Comparison of ENCODE assay signal across 8 mouse cellular contexts in genomic region chr11:65806321-65806904, GRCm38 (mm10). TPM values are rescaled to one million over a fixed set of nuclear protein-coding genes. Genes with fewer than 3 reads are reported as not detected.
A peak's percentile ranks its signal among the peaks of the same experiment; 100 is the strongest.
DNase-seq lines count a peak whose midpoint lies in the region; ATAC-seq and TF ChIP-seq lines count a peak whose summit lies in the region.

No protein-coding gene starts in this region.

- H3K4me2 ChIP-seq in forebrain, embryonic 13.5 days, result peak overlapping the region; percentile 91
- H3K4me2 ChIP-seq in hindbrain, embryonic 16.5 days (ENCODE audit: low read length), result peak overlapping the region; percentile 95
- peak overlapping the region; percentile 87 for H3K4me2 ChIP-seq in liver, postnatal 0 days (ENCODE audit: low read depth, low read length)
- H3K4me2 ChIP-seq in neural tube, embryonic 12.5 days (replicated peaks), result peak overlapping the region; percentile 89

- no peaks in the 10 kb centered on the region for H3K36me3 ChIP-seq in forebrain, embryonic 13.5 days (ENCODE audit: poor library complexity, severe bottlenecking)
- no peaks in the 10 kb centered on the region for H3K36me3 ChIP-seq in hindbrain, embryonic 16.5 days (ENCODE audit: control insufficient read depth, insufficient read depth, low read length)
- H3K36me3 ChIP-seq in liver, postnatal 0 days (replicated peaks; ENCODE audit: insufficient read depth, low read length), result no peaks in the 10 kb centered on the region
- H3K36me3 ChIP-seq in neural tube, embryonic 12.5 days, result no peaks in the 10 kb centered on the region

- peak overlapping the region; percentile 85 for H3K4me3 ChIP-seq in forebrain, embryonic 13.5 days
- peak overlapping the region; percentile 63 for H3K4me3 ChIP-seq in hindbrain, embryonic 16.5 days (ENCODE audit: low read length)
- peak overlapping the region; percentile 83 for H3K4me3 ChIP-seq in liver, postnatal 0 days (ENCODE audit: low read depth, low read length)
- H3K4me3 ChIP-seq in neural tube, embryonic 12.5 days, result peak overlapping the region; percentile 80

- H3K4me1 ChIP-seq in forebrain, embryonic 13.5 days, result peaks cover 16% of the 10 kb centered on the region
- H3K4me1 ChIP-seq in hindbrain, embryonic 16.5 days (ENCODE audit: control insufficient read depth, insufficient read depth, low read depth, low read length), result peaks cover 10% of the 10 kb centered on the region
- peaks cover 19% of the 10 kb centered on the region for H3K4me1 ChIP-seq in liver, postnatal 0 days (ENCODE audit: insufficient read depth)
- H3K4me1 ChIP-seq in neural tube, embryonic 12.5 days, result peaks cover 8% of the 10 kb centered on the region; the same call in 1 of the 2 replicates

- DNase-seq in left cerebral cortex, adult 18-20 months (ENCODE audit: low spot score in 2 of 2), result peak; percentile 20 to 33
- no peak for DNase-seq in left cerebral cortex, postnatal 4 days
- peak; percentile 75 for DNase-seq in adrenal gland, adult 8-10 months
- DNase-seq in liver, postnatal 0 days, result peak; percentile 69
- DNase-seq in retina, embryonic 14.5 days (ENCODE audit: low spot score), result no peak

- WGBS in forebrain, embryonic 13.5 days, result 1% methylated on average over 20 of the region's 20 CpGs
- 2% methylated on average over 20 of the region's 20 CpGs for WGBS in hindbrain, embryonic 16.5 days
- 1% methylated on average over 20 of the region's 20 CpGs for WGBS in liver, postnatal 0 days (ENCODE audit: insufficient replicate concordance)
- 2% methylated on average over 20 of the region's 20 CpGs for WGBS in neural tube, embryonic 12.5 days

- no peaks in the 10 kb centered on the region for H3K27me3 ChIP-seq in forebrain, embryonic 13.5 days
- H3K27me3 ChIP-seq in hindbrain, embryonic 16.5 days (replicated peaks; ENCODE audit: control insufficient read depth, insufficient read depth, low read length), result no peaks in the 10 kb centered on the region
- H3K27me3 ChIP-seq in liver, postnatal 0 days (ENCODE audit: insufficient read depth, low read length), result no peaks in the 10 kb centered on the region
- no peaks in the 10 kb centered on the region for H3K27me3 ChIP-seq in neural tube, embryonic 12.5 days (replicated peaks)

- peak; percentile 2; the same call in 1 of the 2 replicates for ATAC-seq in forebrain, embryonic 13.5 days
- ATAC-seq in hindbrain, embryonic 16.5 days, result no peak
- peak; percentile 56 for ATAC-seq in liver, postnatal 0 days
- peak; percentile 52; the same call in 1 of the 2 replicates for ATAC-seq in neural tube, embryonic 12.5 days (ENCODE audit: low FRiP score, low read depth)

- no peak; the same call in 1 of the 2 replicates for TF ChIP-seq EP300 in liver, postnatal 0 days (IDR thresholded peaks at IDR 0.05; ENCODE audit: low read depth)

- no peak for TF ChIP-seq CTCF in liver, postnatal 0 days (IDR thresholded peaks at IDR 0.05; ENCODE audit: low read depth)

- H3K9me3 ChIP-seq in forebrain, embryonic 13.5 days (replicated peaks), result no peaks in the 10 kb centered on the region
- no peaks in the 10 kb centered on the region for H3K9me3 ChIP-seq in hindbrain, embryonic 16.5 days (ENCODE audit: control insufficient read depth, low read length)
- H3K9me3 ChIP-seq in liver, postnatal 0 days (ENCODE audit: low read length), result no peaks in the 10 kb centered on the region
- no peaks in the 10 kb centered on the region for H3K9me3 ChIP-seq in neural tube, embryonic 12.5 days

- intact Hi-C loops in left cerebral cortex, postnatal 4 days (cut with DNase I), result no loop called here

- H3K27ac ChIP-seq in forebrain, embryonic 13.5 days, result no peak overlapping the region
- 0 out of 2 replicates have a peak overlapping the region, but pooled peaks have one; percentile 1 for H3K27ac ChIP-seq in hindbrain, embryonic 16.5 days (ENCODE audit: low read depth, low read length)
- peak overlapping the region; percentile 97 for H3K27ac ChIP-seq in liver, postnatal 0 days (ENCODE audit: low read depth)
- no peak overlapping the region for H3K27ac ChIP-seq in neural tube, embryonic 12.5 days

- peak overlapping the region; percentile 85 for H3K9ac ChIP-seq in forebrain, embryonic 13.5 days
- H3K9ac ChIP-seq in hindbrain, embryonic 16.5 days (ENCODE audit: low read depth, low read length), result peak overlapping the region; percentile 81
- H3K9ac ChIP-seq in liver, postnatal 0 days (replicated peaks), result peak overlapping the region; percentile 87
- H3K9ac ChIP-seq in neural tube, embryonic 12.5 days, result peak overlapping the region; percentile 48; the same call in 1 of the 2 replicates

RNA-seq across cellular contexts. Expression of gene Zkscan6, which starts 0.6 kb away (rescaled TPM):
- 10 to 100 TPM; 13.6 TPM for total RNA-seq in left cerebral cortex, adult 18-20 months (2021)
- total RNA-seq in left cerebral cortex, postnatal 4 days (2021), result 10 to 100 TPM; 12.3 to 12.9 TPM
- total RNA-seq in adrenal gland, adult 8-10 months (2022), result 10 to 100 TPM; 11.5 to 15.9 (median 13.2) TPM
- polyA plus RNA-seq in forebrain, embryonic 13.5 days (2015; fragmentation: Nextera tagmentation; extraction: Ambion mirVana), result 19.3 and 20.3 TPM in 2 replicates
- polyA plus RNA-seq in hindbrain, embryonic 16.5 days (2015; fragmentation: Nextera tagmentation; extraction: Ambion mirVana), result 17.7 TPM in 2 replicates
- polyA plus RNA-seq in liver, postnatal 0 days (2015; fragmentation: Nextera tagmentation; extraction: Ambion mirVana), result 3.6 and 4.1 TPM in 2 replicates
- polyA plus RNA-seq in neural tube, embryonic 12.5 days (2016; fragmentation: Nextera tagmentation; extraction: Ambion mirVana), result 19.2 and 20.6 TPM in 2 replicates

RNA-seq across cellular contexts. Expression of gene Map2k4, which starts 18.3 kb away (rescaled TPM):
- 100 to 1,000 TPM; 188 to 192 TPM for total RNA-seq in left cerebral cortex, adult 18-20 months (2021)
- 100 to 1,000 TPM; 147 to 159 TPM for total RNA-seq in left cerebral cortex, postnatal 4 days (2021)
- total RNA-seq in adrenal gland, adult 8-10 months (2022), result 10 to 100 TPM; 45.2 to 49.8 (median 48.1) TPM
- polyA plus RNA-seq in forebrain, embryonic 13.5 days (2015; fragmentation: Nextera tagmentation; extraction: Ambion mirVana), result 65.2 and 72.3 TPM in 2 replicates
- 112 and 118 TPM in 2 replicates for polyA plus RNA-seq in hindbrain, embryonic 16.5 days (2015; fragmentation: Nextera tagmentation; extraction: Ambion mirVana)
- polyA plus RNA-seq in liver, postnatal 0 days (2015; fragmentation: Nextera tagmentation; extraction: Ambion mirVana), result 21.7 and 23.6 TPM in 2 replicates
- 71.3 and 72.6 TPM in 2 replicates for polyA plus RNA-seq in neural tube, embryonic 12.5 days (2016; fragmentation: Nextera tagmentation; extraction: Ambion mirVana)

Comparison
In these comparisons a context has a peak if more than half of its experiments do, and no peak if none do; other contexts are left out.
1. DNase-seq: peak in left cerebral cortex, adult 18-20 months (2 of 2), adrenal gland, adult 8-10 months (single experiment) and liver, postnatal 0 days (single experiment); none in left cerebral cortex, postnatal 4 days (single experiment) and retina, embryonic 14.5 days (single experiment).
2. H3K27ac ChIP-seq: peak in hindbrain, embryonic 16.5 days (single experiment) and liver, postnatal 0 days (single experiment); none in forebrain, embryonic 13.5 days (single experiment) and neural tube, embryonic 12.5 days (single experiment).
3. Peak in every context shown above with its lines, with median percentiles within 50 percentile points of each other: H3K4me2 ChIP-seq, H3K4me3 ChIP-seq and H3K9ac ChIP-seq.